Mouse (Mus musculus) forebrain, embryonic 16.5 days (tissue): ENCODE data around the gene C1ra. TPM values are rescaled to one million over a fixed set of nuclear protein-coding genes. Genes with fewer than 3 reads are reported as not detected.
"Not testable (repeated sequence)": the region's sequence is repeated elsewhere in the genome, so short reads cannot be mapped to it uniquely, and the experiment has no call there.

ENCODE experiments used
- ATAC-seq: fragments of 200-750 bp; cut with Nextera tagmentation; 2 replicates; pipeline ENCODE4 v1.8.0; 2017; ENCODE audit warnings: mild to moderate bottlenecking, moderate library complexity
- H3K27ac ChIP-seq: fragments of 300-500 bp; sonication (generic); 2 replicates; pipeline ENCODE4 v1.5.1; 2014; ENCODE audit warnings: low read length, control low read depth
- H3K27me3 ChIP-seq: fragments of 300-500 bp; sonication (generic); replicated peaks from 2 replicates; pipeline ENCODE4 v1.6.1; 2014; ENCODE audit warnings: low read length; ENCODE audit not compliant: control insufficient read depth, insufficient read depth
- H3K36me3 ChIP-seq: fragments of 300-500 bp; sonication (generic); 2 replicates; pipeline ENCODE4 v1.6.1; 2014; ENCODE audit not compliant: control insufficient read depth, insufficient read depth
- H3K4me1 ChIP-seq: fragments of 300-500 bp; sonication (generic); replicated peaks from 2 replicates; pipeline ENCODE4 v1.6.1; 2014; ENCODE audit warnings: low read length; ENCODE audit not compliant: control insufficient read depth, insufficient read depth
- H3K4me2 ChIP-seq: fragments of 300-500 bp; sonication (generic); 2 replicates; pipeline ENCODE4 v1.6.1; 2014; ENCODE audit warnings: mild to moderate bottlenecking, low read length, control low read depth
- H3K4me3 ChIP-seq: fragments of 300-500 bp; sonication (generic); replicated peaks from 2 replicates; pipeline ENCODE4 v1.5.1; 2014; ENCODE audit warnings: mild to moderate bottlenecking, low read length, control low read depth
- H3K9ac ChIP-seq: fragments of 300-500 bp; sonication (generic); replicated peaks from 2 replicates; pipeline ENCODE4 v1.6.1; 2014; ENCODE audit warnings: low read depth, low read length, control low read depth
- H3K9me3 ChIP-seq: fragments of 300-500 bp; sonication (generic); 2 replicates; pipeline ENCODE4 v1.6.1; 2016; ENCODE audit warnings: low read length; ENCODE audit not compliant: control insufficient read depth
- WGBS: fragments of 180-500 bp; shearing (Covaris S2); extraction: QIAGEN DNeasy Blood & Tissue Kit; methylation state at CpG from one replicate; pipeline ENCODE4 v1.1.7; 2014; 5-methylcytosine and 5-hydroxymethylcytosine counted together
- polyA plus RNA-seq: library from polyadenylated mRNA; unstranded; fragments of >200 nt; fragmentation: Nextera tagmentation; extraction: Ambion mirVana; gene quantifications from 2 replicates; pipeline ENCODE4 v1.2.1, GENCODE M21; 2015

C1ra gene
- polyA plus RNA-seq, 1 experiment from 2014 or later, result 0.11 TPM

- WGBS, result 79% methylated on average over 3 of the region's 3 CpGs
- H3K9ac ChIP-seq, result no peak overlapping the region
Observed at GRCm38 (mm10) chr6:124527881-124528280, 15.7 kb downstream of the C1ra start.

GRCm38 (mm10) chr6:124531077-124531476 lies 18.9 kb downstream of the C1ra start:
- H3K27ac ChIP-seq, result no peak overlapping the region
- no peak for ATAC-seq
- no peaks in the 10 kb centered on the region for H3K4me1 ChIP-seq
- whole genome bisulfite sequencing, result 90% methylated on average over 8 of the region's 8 CpGs
- H3K9ac ChIP-seq, result no peak overlapping the region
- H3K27me3 ChIP-seq, result no peaks in the 10 kb centered on the region
- no peaks in the 10 kb centered on the region for H3K36me3 ChIP-seq
- H3K9me3 ChIP-seq, result no peaks in the 10 kb centered on the region
- no peak overlapping the region for H3K4me3 ChIP-seq
- no peak overlapping the region for H3K4me2 ChIP-seq

More at GRCm38 (mm10) chr6:124527881-124528280, 15.7 kb downstream of the C1ra start:
- ATAC-seq, result no peak
- no peaks in the 10 kb centered on the region for H3K4me1 ChIP-seq
- no peak overlapping the region for H3K27ac ChIP-seq
- no peaks in the 10 kb centered on the region for H3K9me3 ChIP-seq
- no peak overlapping the region for H3K4me2 ChIP-seq
- no peaks in the 10 kb centered on the region for H3K27me3 ChIP-seq
- H3K36me3 ChIP-seq, result no peaks in the 10 kb centered on the region
- no peak overlapping the region for H3K4me3 ChIP-seq

- H3K4me1 ChIP-seq, H3K27me3 ChIP-seq, H3K9me3 ChIP-seq, H3K4me2 ChIP-seq, H3K27ac ChIP-seq, H3K4me3 ChIP-seq, H3K9ac ChIP-seq, ATAC-seq, H3K36me3 ChIP-seq: not testable (repeated sequence)
- WGBS, result 81% methylated on average over 8 of the region's 8 CpGs
Observed at GRCm38 (mm10) chr6:124536125-124536829, 24.1 kb downstream of the C1ra start.

- not testable (repeated sequence) for H3K9ac ChIP-seq, H3K27ac ChIP-seq, H3K4me1 ChIP-seq, H3K36me3 ChIP-seq, H3K4me2 ChIP-seq, H3K9me3 ChIP-seq, H3K4me3 ChIP-seq, H3K27me3 ChIP-seq, ATAC-seq
- whole genome bisulfite sequencing, result 65% methylated on average over 2 of the region's 2 CpGs
Observed at GRCm38 (mm10) chr6:124541176-124541575, 29.0 kb downstream of the C1ra start.

DNA sequence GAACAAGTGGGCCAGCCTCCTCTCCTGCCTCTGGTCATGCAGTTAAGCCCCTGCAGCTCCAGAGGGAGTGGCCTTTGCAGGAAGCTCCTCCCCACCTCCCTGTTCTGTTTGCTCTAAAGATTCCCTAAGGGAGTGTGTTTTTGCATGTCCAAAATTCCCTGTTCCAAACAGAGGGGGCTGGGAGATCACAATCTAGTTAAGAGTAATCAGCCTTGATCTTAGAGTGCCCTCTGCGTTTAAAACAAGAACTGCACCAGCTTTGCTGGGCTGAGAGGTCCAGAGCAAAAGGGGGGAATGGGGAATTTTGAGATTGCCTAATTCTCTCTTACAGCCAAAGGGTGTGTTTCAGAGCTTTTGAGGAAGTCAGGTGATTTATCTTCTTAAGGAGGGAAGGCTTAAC lies 30.1 kb downstream of the C1ra start, which contains the start of gene C1s1:
Gene C1s1, minus strand, starts transcription at position 76 of the 400 bp plus-strand sequence.
- H3K36me3 ChIP-seq, H3K27ac ChIP-seq, ATAC-seq, H3K9ac ChIP-seq, H3K27me3 ChIP-seq, H3K4me1 ChIP-seq, H3K4me2 ChIP-seq, H3K4me3 ChIP-seq, H3K9me3 ChIP-seq: not testable (repeated sequence)
- 0% methylated on average over 1 of the region's 1 CpGs for WGBS

- ATAC-seq, result no peak
- no peaks in the 10 kb centered on the region for H3K9me3 ChIP-seq
- no peak overlapping the region for H3K4me3 ChIP-seq
- H3K9ac ChIP-seq, result no peak overlapping the region
- 90% methylated on average over 5 of the region's 6 CpGs for WGBS
- H3K27me3 ChIP-seq, result no peaks in the 10 kb centered on the region
- no peaks in the 10 kb centered on the region for H3K36me3 ChIP-seq
- H3K4me1 ChIP-seq, result no peaks in the 10 kb centered on the region
- no peak overlapping the region for H3K4me2 ChIP-seq
- H3K27ac ChIP-seq, result no peak overlapping the region
Observed at GRCm38 (mm10) chr6:124544466-124544865, 32.3 kb downstream of the C1ra start.

DNA sequence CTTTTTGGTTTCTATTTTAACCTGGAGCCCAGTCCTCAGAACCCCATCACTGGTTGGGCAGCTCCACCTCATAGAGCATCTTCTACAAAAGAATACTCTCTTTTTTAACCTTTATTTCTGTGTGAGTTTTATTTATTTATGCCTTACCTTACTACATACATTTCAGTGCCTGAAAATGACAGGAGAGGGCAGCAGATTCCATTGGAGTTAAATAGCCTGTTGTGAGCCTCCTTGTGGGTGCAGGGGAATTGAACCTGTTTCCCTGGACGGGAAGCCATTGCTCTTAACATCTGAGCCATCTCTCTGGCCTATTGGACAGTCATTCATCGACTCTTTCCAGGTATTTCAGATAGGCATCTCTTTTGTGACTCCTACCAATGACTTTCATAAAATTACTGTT lies 33.2 kb downstream of the C1ra start:
- no peaks in the 10 kb centered on the region for H3K36me3 ChIP-seq
- H3K4me3 ChIP-seq, result no peak overlapping the region
- H3K9me3 ChIP-seq, result no peaks in the 10 kb centered on the region
- H3K4me2 ChIP-seq, result no peak overlapping the region
- H3K9ac ChIP-seq, result no peak overlapping the region
- no peaks in the 10 kb centered on the region for H3K27me3 ChIP-seq
- ATAC-seq, result no peak
- H3K27ac ChIP-seq, result no peak overlapping the region
- WGBS, result 83% methylated on average over 2 of the region's 2 CpGs
- H3K4me1 ChIP-seq, result no peaks in the 10 kb centered on the region

- not testable (repeated sequence) for H3K4me3 ChIP-seq, ATAC-seq, H3K27ac ChIP-seq, H3K36me3 ChIP-seq, H3K9ac ChIP-seq, H3K27me3 ChIP-seq, H3K9me3 ChIP-seq, H3K4me1 ChIP-seq, H3K4me2 ChIP-seq
- 100% methylated on average over 3 of the region's 3 CpGs for WGBS
Observed at GRCm38 (mm10) chr6:124547979-124548378, 35.8 kb downstream of the C1ra start.

- no peaks in the 10 kb centered on the region for H3K4me1 ChIP-seq
- H3K9me3 ChIP-seq, result no peaks in the 10 kb centered on the region; the same call in 1 of the 2 replicates
- 89% methylated on average over 3 of the region's 3 CpGs for WGBS
- no peak overlapping the region for H3K4me3 ChIP-seq
- no peak overlapping the region for H3K9ac ChIP-seq
- H3K27ac ChIP-seq, result no peak overlapping the region
- H3K36me3 ChIP-seq, result no peaks in the 10 kb centered on the region
- no peaks in the 10 kb centered on the region for H3K27me3 ChIP-seq
- ATAC-seq, result no peak
- H3K4me2 ChIP-seq, result no peak overlapping the region
Observed at GRCm38 (mm10) chr6:124549023-124549550, 36.9 kb downstream of the C1ra start.
